Mouse (Mus musculus) limb, embryonic 14.5 days (tissue): ENCODE results near the gene Klf7. TPM values are rescaled to one million over a fixed set of nuclear protein-coding genes. Genes with fewer than 3 reads are reported as not detected.
A peak's percentile ranks its signal among the peaks of the same experiment; 100 is the strongest.

ENCODE experiments used
- ATAC-seq: fragments of 200-750 bp; cut with Nextera tagmentation; 2 replicates; pipeline ENCODE4 v1.8.0; 2017; ENCODE audit warnings: low read depth, moderate number of reproducible peaks, moderate TSS enrichment; ENCODE audit not compliant: low FRiP score
- DNase-seq: peaks from one replicate; pipeline ENCODE4 v3.0.0-alpha.2; 2015; ENCODE audit warnings: low spot score
- H3K27ac ChIP-seq: fragments of 300-500 bp; sonication (generic); replicated peaks from 2 replicates; pipeline ENCODE4 v1.5.1; 2014; ENCODE audit warnings: low read depth, mild to moderate bottlenecking, low read length, moderate library complexity, mixed read lengths
- H3K27me3 ChIP-seq: fragments of 300-500 bp; sonication (generic); 2 replicates; pipeline ENCODE4 v1.6.1; 2014; ENCODE audit warnings: low read length, mixed read lengths; ENCODE audit not compliant: control insufficient read depth, insufficient read depth
- H3K36me3 ChIP-seq: fragments of 300-500 bp; sonication (generic); 2 replicates; pipeline ENCODE4 v1.6.1; 2014; ENCODE audit warnings: mild to moderate bottlenecking, low read length, moderate library complexity, mixed read lengths; ENCODE audit not compliant: control insufficient read depth, insufficient read depth
- H3K4me1 ChIP-seq: fragments of 300-500 bp; sonication (generic); 2 replicates; pipeline ENCODE4 v1.6.1; 2014; ENCODE audit warnings: antibody characterized with exemption, low read length, mixed read lengths; ENCODE audit not compliant: control insufficient read depth, insufficient read depth
- H3K4me2 ChIP-seq: fragments of 300-500 bp; sonication (generic); replicated peaks from 2 replicates; pipeline ENCODE4 v1.6.1; 2014; ENCODE audit warnings: low read depth, mild to moderate bottlenecking, low read length, moderate library complexity; ENCODE audit not compliant: severe bottlenecking
- H3K4me3 ChIP-seq: fragments of 300-500 bp; sonication (generic); replicated peaks from 2 replicates; pipeline ENCODE4 v1.5.1; 2014; ENCODE audit warnings: low read length
- H3K9ac ChIP-seq: fragments of 300-500 bp; sonication (generic); 2 replicates; pipeline ENCODE4 v1.6.1; 2014; ENCODE audit warnings: mild to moderate bottlenecking, low read depth, low read length, moderate library complexity; ENCODE audit not compliant: severe bottlenecking
- H3K9me3 ChIP-seq: fragments of 300-500 bp; sonication (generic); 2 replicates; pipeline ENCODE4 v1.6.1; 2016; ENCODE audit warnings: low read length; ENCODE audit not compliant: control insufficient read depth
- POLR2A ChIP-seq: fragments of 200-500 bp; IDR thresholded peaks from 2 replicates; pipeline ENCODE4 v1.8.0; 2012; ENCODE audit warnings: inconsistent platforms, mild to moderate bottlenecking, moderate library complexity, borderline replicate concordance; ENCODE audit not compliant: insufficient read depth, insufficient read length; ENCODE audit errors: extremely low read depth
- WGBS: fragments of 180-500 bp; shearing (Covaris S2); extraction: QIAGEN DNeasy Blood & Tissue Kit; methylation state at CpG from one replicate; pipeline ENCODE4 v1.1.7; 2014; 5-methylcytosine and 5-hydroxymethylcytosine counted together
- polyA plus RNA-seq, 2 experiments: library from polyadenylated mRNA; depleted of rRNA in 1 of 2; stranded (reverse) in 1 of 2; unstranded in 1 of 2; fragments of >200 nt; fragmentation: Nextera tagmentation in 1 of 2; extraction: Ambion mirVana in 1 of 2; gene quantifications; 2 replicates each; pipeline versions ENCODE4 v1.2.1 to v1.2.3; 2012 to 2014

The Klf7 gene
- polyA plus RNA-seq, 2 experiments: 10.2 to 18.7 TPM

DNA sequence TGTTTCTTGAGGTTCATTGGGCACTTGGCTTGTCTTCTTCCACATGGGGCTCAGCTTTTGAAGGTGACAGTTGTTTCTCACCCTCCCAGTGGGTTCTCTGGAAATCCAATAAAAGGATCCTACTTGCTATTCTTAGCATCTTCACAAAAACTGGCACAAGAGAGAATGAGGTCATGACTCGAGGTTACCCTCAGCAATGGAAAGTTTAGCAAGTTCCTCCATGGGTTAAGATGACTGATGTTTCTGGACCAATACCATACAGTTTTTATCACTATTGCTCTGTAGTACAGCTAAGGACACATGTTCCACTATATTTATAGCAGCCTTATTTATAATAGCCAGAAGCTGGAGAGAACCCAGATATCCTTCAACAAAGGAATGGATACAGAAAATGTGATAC is 12.4 kb upstream of the Klf7 start:
- Histone ChIP-seq H3K27ac (no peak overlapping the region), H3K9ac (no peak overlapping the region), H3K4me1 (no peaks in the 10 kb centered on the region), H3K9me3 (no peaks in the 10 kb centered on the region), H3K4me3 (no peak overlapping the region), H3K36me3 (no peaks in the 10 kb centered on the region), H3K4me2 (no peak overlapping the region), H3K27me3 (no peaks in the 10 kb centered on the region)
- TF ChIP-seq POLR2A: no peak
- ATAC-seq: no peak
- no peak for DNase-seq
- 83% methylated on average over 1 of the region's 1 CpGs for WGBS

DNA sequence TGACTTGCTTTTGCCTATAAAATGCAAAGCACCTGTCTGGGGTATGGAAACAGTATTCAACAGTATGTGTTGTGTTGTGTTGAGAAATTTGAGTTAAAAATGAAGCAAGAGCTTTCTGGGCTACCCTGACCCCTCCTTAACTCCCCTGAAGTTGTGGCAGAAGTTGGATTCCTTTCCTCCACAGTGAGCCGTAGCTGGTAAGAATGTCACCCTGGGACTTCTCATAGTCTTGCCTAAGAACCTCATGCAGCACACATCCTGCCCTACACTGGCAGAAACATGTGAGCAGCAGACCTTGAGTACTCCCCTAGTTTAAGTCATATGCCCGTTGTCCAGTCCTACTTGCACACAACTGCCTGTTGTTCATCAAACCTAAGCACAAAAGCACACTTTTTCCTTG is 4.7 kb upstream of the Klf7 start:
- H3K4me2 ChIP-seq: no peak overlapping the region
- WGBS: 55% methylated on average over 2 of the region's 2 CpGs
- H3K27ac ChIP-seq: no peak overlapping the region
- H3K27me3 ChIP-seq: no peaks in the 10 kb centered on the region
- H3K4me1 ChIP-seq: no peaks in the 10 kb centered on the region
- H3K36me3 ChIP-seq: no peaks in the 10 kb centered on the region
- H3K9me3 ChIP-seq: no peaks in the 10 kb centered on the region
- H3K4me3 ChIP-seq: no peak overlapping the region
- H3K9ac ChIP-seq: no peak overlapping the region
- no peak for TF ChIP-seq POLR2A
- ATAC-seq (no peak), DNase-seq (no peak)

DNA sequence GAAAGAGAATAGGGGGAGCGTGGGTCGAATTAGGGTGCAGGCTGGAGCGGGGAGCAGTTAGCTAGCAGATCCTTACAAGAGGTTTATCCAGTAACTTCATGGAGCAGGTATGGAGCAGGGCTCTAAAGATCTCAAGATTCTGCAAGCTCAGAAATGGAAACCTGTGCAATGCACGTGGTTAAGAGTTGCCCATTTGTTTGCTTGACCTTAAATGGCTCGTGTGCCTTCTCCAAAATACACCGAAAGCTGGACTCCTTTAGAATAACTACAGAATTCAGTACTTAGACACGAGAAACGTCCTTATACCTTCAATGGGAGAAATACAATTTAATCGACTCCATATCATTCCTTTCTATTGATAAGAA is 366 bp upstream of the Klf7 start:
- H3K36me3 ChIP-seq: no peaks in the 10 kb centered on the region
- DNase-seq (no peak), ATAC-seq (no peak)
- H3K27me3 ChIP-seq: no peaks in the 10 kb centered on the region
- 28% methylated on average over 9 of the region's 9 CpGs for WGBS
- peak overlapping the region; percentile 100 for H3K9ac ChIP-seq
- H3K9me3 ChIP-seq: no peaks in the 10 kb centered on the region
- no peak for TF ChIP-seq POLR2A
- H3K4me1 ChIP-seq: peaks cover 16% of the 10 kb centered on the region
- H3K4me3 ChIP-seq: peak overlapping the region; percentile 87
- peak overlapping the region; percentile 61 for H3K4me2 ChIP-seq
- peak overlapping the region; percentile 100 for H3K27ac ChIP-seq

DNA sequence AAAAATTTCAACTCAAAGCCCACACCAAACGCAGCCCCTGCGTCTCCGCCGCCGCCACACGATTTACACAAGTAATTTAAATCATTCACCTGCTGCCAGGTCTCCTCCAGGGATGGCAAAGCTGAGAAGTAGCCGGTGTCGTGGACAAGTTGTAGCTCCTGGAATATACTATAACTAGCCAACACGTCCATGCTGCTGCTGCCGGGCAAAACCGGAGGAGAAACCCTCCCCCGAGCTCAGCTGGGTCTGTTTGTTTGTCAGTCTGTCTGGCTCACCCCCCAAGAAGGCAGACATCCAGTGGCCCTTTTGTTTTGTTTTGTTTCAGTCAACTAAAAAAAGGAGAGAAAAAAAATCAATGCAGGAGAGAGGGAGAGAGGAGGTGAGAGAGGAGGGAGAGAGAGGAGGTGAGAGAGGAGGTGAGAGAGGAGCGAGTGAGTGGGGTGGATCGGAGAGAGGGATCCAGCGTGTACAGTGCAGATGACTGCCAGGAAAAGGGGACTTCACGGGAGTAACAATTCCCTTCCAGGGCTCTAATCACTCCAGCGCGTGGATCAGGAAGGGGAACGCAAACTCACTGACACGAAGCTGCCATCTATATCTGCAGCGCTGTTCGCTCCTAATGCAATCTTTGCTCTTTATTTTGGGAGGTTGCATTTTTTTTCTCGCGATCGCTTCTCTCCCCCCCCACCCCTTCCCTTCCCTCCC is 1.1 kb downstream of the Klf7 start:
- under 1% methylated on average over 25 of the region's 25 CpGs for WGBS
- ATAC-seq: peak; percentile 16
- H3K9ac ChIP-seq: peak overlapping the region; percentile 77
- TF ChIP-seq POLR2A: peak; percentile 61; the same call in 1 of the 2 replicates
- peak overlapping the region; percentile 100 for H3K27ac ChIP-seq
- peak overlapping the region; percentile 87 for H3K4me3 ChIP-seq
- DNase-seq: no peak
- peaks cover 21% of the 10 kb centered on the region for H3K4me1 ChIP-seq
- H3K9me3 ChIP-seq: no peaks in the 10 kb centered on the region
- H3K27me3 ChIP-seq: no peaks in the 10 kb centered on the region
- H3K4me2 ChIP-seq: peak overlapping the region; percentile 57
- H3K36me3 ChIP-seq: no peaks in the 10 kb centered on the region

DNA sequence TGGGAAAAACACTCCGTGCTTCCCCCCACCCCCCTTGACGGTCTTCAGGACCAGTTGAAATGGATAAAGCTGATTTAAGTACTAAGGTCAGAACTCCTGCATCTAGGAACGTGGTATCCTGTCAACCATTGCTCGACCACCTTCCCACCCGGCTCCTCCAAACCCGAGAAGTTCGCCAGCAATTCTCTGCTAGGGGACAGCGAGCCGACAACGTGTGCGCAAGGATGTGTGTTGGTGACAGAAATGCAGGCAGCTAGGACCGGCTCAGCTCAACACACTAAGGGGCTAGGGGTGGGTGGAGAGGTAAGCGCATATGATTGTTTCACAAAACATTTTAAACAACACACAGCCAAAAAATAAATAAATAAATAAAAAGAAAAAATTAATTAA is 1.7 kb downstream of the Klf7 start:
- H3K27me3 ChIP-seq: no peaks in the 10 kb centered on the region
- no peak for ATAC-seq
- WGBS: 0% methylated on average over 13 of the region's 13 CpGs
- H3K36me3 ChIP-seq: no peaks in the 10 kb centered on the region
- H3K4me3 ChIP-seq: peak overlapping the region; percentile 87
- TF ChIP-seq POLR2A: no peak
- H3K9ac ChIP-seq: peak overlapping the region; percentile 77
- no peaks in the 10 kb centered on the region for H3K9me3 ChIP-seq
- peak overlapping the region; percentile 100 for H3K27ac ChIP-seq
- H3K4me2 ChIP-seq: peak overlapping the region; percentile 57
- DNase-seq: peak; percentile 27
- peaks cover 21% of the 10 kb centered on the region for H3K4me1 ChIP-seq

DNA sequence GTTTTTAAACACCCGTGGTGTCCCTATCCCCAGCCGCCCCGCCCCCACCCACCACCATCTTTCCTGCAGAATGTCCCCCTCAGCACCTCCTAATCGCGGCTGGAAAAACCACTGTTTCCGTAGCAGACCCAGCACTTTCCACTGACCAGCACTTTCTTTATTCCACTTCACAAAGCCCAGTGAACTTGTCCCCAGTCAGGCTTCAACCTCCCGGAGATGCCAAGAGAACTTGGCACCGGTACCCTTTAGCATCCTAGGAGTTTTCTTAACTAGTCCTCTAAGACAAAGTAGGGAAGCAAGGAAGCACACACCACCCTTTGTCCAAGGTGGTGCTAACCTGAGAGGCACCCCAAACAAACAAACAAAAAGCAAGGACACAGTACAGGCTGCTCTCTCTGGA is 2.2 kb downstream of the Klf7 start:
- ATAC-seq (no peak), DNase-seq (no peak)

More for the DNA sequence above, 2.2 kb downstream of the Klf7 start:
- TF ChIP-seq POLR2A: no peak
- H3K4me2 ChIP-seq: peak overlapping the region; percentile 57
- H3K27me3 ChIP-seq: no peaks in the 10 kb centered on the region
- peak overlapping the region; percentile 87 for H3K4me3 ChIP-seq
- peaks cover 21% of the 10 kb centered on the region for H3K4me1 ChIP-seq
- H3K27ac ChIP-seq: 0 out of 2 replicates have a peak overlapping the region, but pooled peaks have one; percentile 3
- peak overlapping the region; percentile 77 for H3K9ac ChIP-seq
- no peaks in the 10 kb centered on the region for H3K36me3 ChIP-seq
- WGBS: 2% methylated on average over 8 of the region's 8 CpGs
- H3K9me3 ChIP-seq: no peaks in the 10 kb centered on the region
